Mouse (Mus musculus) thymus, adult 2 months (tissue): ENCODE data around the gene Fam174b. TPM values are rescaled to one million over a fixed set of nuclear protein-coding genes. Genes with fewer than 3 reads are reported as not detected.

Experiments used
- DNase-seq: peaks from one replicate; pipeline ENCODE4 v3.0.0; 2021
- H3K27ac ChIP-seq: fragments of 200-500 bp; 2 replicates; pipeline ENCODE4 v1.5.1; 2012; ENCODE audit warnings: low read length, control low read depth; ENCODE audit not compliant: control insufficient read depth, insufficient read depth
- H3K27me3 ChIP-seq: fragments of 200-500 bp; 2 replicates; pipeline ENCODE4 v1.6.1; 2012; ENCODE audit warnings: mild to moderate bottlenecking, low read length, moderate library complexity, mixed read lengths; ENCODE audit not compliant: control insufficient read depth, insufficient read depth
- H3K36me3 ChIP-seq: fragments of 200-500 bp; 2 replicates; pipeline ENCODE4 v1.6.1; 2012; ENCODE audit warnings: mild to moderate bottlenecking, low read length, moderate library complexity; ENCODE audit not compliant: control insufficient read depth, insufficient read depth
- H3K4me1 ChIP-seq: fragments of 200-500 bp; replicated peaks from 2 replicates; pipeline ENCODE4 v1.6.1; 2012; ENCODE audit warnings: low read length; ENCODE audit not compliant: control insufficient read depth, insufficient read depth
- H3K4me3 ChIP-seq: fragments of 200-500 bp; 2 replicates; pipeline ENCODE4 v1.5.1; 2012; ENCODE audit warnings: mild to moderate bottlenecking, low read length, control low read depth, moderate library complexity; ENCODE audit not compliant: control insufficient read depth, insufficient read depth
- CTCF ChIP-seq: fragments of 200-500 bp; IDR thresholded peaks from 2 replicates; pipeline ENCODE4 v1.5.1; 2012; ENCODE audit warnings: mild to moderate bottlenecking, control low read depth, low read length, moderate library complexity, borderline replicate concordance; ENCODE audit not compliant: control insufficient read depth, poor library complexity, insufficient read depth; ENCODE audit errors: extremely low read depth
- POLR2A ChIP-seq: fragments of 200-500 bp; IDR thresholded peaks from 2 replicates; pipeline ENCODE4 v1.6.1; 2012; ENCODE audit warnings: mild to moderate bottlenecking, low read length, control low read depth, moderate library complexity; ENCODE audit not compliant: control insufficient read depth, poor library complexity, insufficient read depth; ENCODE audit errors: extremely low read depth
- WGBS: fragments of 180-500 bp; shearing (Covaris S2); methylation state at CpG from one replicate; pipeline ENCODE4 v1.1.7; 2018; 5-methylcytosine and 5-hydroxymethylcytosine counted together
- polyA plus RNA-seq: library from polyadenylated mRNA; depleted of rRNA; stranded (reverse); fragments of >200 nt; gene quantifications from 2 replicates; pipeline ENCODE4 v1.2.3, GENCODE M21; 2012

The Fam174b gene
- polyA plus RNA-seq, 1 experiment: 13.2 TPM

GRCm38 (mm10) chr7:73741392-73741791, 1.3 kb downstream of the Fam174b start:
- Histone ChIP-seq H3K4me1 (peaks cover 4% of the 10 kb centered on the region), H3K36me3 (no peaks in the 10 kb centered on the region), H3K27ac (no peak overlapping the region), H3K4me3 (no peak overlapping the region), H3K27me3 (no peaks in the 10 kb centered on the region)
- no peak for DNase-seq
- WGBS: 62% methylated on average over 5 of the region's 5 CpGs
- TF ChIP-seq POLR2A: no peak
- TF ChIP-seq CTCF: no peak

DNA sequence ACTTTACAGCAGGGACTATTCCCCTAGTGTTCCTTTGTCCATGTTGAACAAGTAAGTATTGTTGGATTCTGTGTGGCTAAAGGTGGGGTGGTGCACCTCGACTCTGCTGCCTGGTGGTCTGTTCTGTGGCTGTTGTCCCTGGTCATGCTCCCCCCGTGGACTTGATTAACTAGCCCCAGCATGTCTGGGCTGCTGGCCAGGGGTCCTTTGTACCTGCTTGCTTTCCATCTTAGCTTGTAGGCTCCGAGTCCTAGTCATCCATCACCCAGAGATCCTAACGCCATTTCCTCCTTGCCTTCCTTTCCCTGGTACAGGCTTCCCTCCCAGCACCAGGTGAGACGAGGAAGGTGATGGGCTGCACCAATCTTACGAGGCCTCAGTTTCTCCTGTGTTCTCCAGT, 1.7 kb downstream of the Fam174b start:
- Histone ChIP-seq H3K27ac (no peak overlapping the region), H3K27me3 (no peaks in the 10 kb centered on the region), H3K4me1 (peaks cover 4% of the 10 kb centered on the region), H3K36me3 (no peaks in the 10 kb centered on the region), H3K4me3 (no peak overlapping the region)
- no peak for DNase-seq
- WGBS: 91% methylated on average over 6 of the region's 6 CpGs
- no peak for TF ChIP-seq POLR2A
- no peak for TF ChIP-seq CTCF

DNA sequence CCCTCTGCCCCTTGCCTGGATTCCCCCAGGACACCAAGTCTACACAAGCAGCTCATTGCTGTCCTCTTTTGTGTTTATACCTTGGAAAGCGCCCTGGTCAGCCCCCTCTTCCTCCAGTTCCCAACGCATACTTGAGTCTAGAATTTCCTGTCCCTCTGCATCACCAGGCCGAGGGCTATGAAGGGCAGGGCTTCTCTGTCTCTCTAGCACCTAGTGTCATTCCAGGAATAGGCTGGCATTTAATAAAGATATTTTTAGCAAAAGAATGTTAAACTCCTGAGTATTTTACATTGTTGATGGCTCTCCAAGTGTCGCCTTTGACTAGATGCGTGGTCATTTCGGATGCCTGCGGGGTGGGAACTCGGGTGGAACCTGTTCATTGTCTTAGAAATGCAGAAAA, 3.0 kb downstream of the Fam174b start:
- Histone ChIP-seq H3K27ac (no peak overlapping the region), H3K27me3 (no peaks in the 10 kb centered on the region)
- DNase-seq: no peak

DNA sequence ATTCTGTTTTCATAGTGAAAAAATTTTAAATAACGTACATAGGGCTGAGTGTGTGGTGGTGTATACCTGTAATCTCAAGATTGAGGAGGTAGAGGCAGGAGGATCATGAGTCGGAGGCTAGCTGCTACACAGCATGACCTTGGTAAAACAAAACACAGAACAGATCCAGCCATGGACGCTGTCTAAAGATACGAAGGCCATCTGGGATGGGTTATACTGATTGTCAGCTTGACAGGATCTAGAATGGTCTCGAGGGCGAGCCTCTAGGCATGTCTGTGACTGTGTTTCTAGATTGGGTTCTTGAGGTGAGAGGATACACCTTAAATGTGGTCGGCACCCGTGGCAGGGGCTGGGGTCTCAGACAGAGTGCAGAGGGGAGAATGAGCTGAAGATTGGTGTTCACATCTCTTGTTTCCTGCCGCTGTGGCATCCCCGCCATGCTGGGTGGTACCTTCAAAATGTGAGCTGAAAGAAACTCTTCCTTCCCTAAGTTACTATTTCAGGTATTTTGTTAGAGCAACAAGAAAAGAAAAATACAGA, 3.8 kb downstream of the Fam174b start:
- WGBS: 94% methylated on average over 10 of the region's 10 CpGs
- Histone ChIP-seq H3K27ac (no peak overlapping the region), H3K4me1 (peaks cover 4% of the 10 kb centered on the region), H3K36me3 (no peaks in the 10 kb centered on the region), H3K4me3 (no peak overlapping the region), H3K27me3 (no peaks in the 10 kb centered on the region)
- no peak for TF ChIP-seq POLR2A
- TF ChIP-seq CTCF: no peak
- DNase-seq: no peak

More for the DNA sequence above, 3.0 kb downstream of the Fam174b start:
- H3K4me1 ChIP-seq: peaks cover 4% of the 10 kb centered on the region
- H3K4me3 ChIP-seq: no peak overlapping the region
- no peaks in the 10 kb centered on the region for H3K36me3 ChIP-seq
- 95% methylated on average over 8 of the region's 8 CpGs for WGBS
- TF ChIP-seq CTCF: no peak
- no peak for TF ChIP-seq POLR2A

DNA sequence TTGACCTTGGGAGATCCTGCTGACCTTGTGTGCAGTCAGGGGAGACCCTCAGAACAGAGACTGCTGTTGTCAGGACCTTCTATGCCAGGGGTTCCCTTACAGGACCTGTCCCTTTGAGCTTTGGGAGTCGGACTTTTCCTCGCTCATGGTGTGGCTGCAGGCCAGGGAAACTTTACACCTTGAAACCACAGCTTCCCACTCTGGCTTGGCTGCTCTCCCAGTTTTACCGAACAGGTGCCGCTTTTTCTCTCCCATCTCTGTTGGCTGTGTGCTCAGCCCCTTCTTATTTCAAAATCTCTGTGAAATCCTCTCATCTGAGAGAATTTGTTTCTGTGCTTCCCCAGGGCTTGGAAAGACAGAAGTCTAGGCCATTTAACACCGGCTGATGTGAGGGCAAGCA, 5.8 kb downstream of the Fam174b start:
- Histone ChIP-seq H3K27ac (no peak overlapping the region), H3K4me3 (no peak overlapping the region), H3K4me1 (no peaks in the 10 kb centered on the region), H3K27me3 (no peaks in the 10 kb centered on the region), H3K36me3 (no peaks in the 10 kb centered on the region)
- TF ChIP-seq CTCF: no peak
- TF ChIP-seq POLR2A: no peak
- 33% methylated on average over 5 of the region's 5 CpGs for WGBS
- DNase-seq: no peak

DNA sequence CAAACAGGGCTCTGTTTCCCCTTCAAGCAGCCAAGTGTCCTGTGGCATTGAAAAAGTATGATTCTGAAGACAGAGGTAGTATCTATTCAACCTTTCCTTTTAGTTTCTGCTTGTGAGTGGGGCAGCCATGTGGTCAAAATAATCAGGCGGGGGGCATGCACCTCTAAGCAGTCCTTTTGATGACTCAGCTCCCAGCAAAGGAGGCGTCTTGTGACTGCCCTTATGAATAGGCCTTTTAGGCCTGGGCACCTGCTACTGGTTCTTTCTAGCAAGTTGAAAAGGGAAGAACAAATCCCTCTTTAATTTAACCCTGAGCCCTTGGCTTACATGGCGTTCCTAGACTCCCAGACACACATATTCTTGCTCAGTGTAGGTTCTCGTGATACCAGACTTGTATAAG, 6.7 kb downstream of the Fam174b start:
- no peak overlapping the region for H3K4me3 ChIP-seq
- no peak for TF ChIP-seq POLR2A
- TF ChIP-seq CTCF: no peak
- 88% methylated on average over 4 of the region's 4 CpGs for WGBS
- H3K27me3 ChIP-seq: no peaks in the 10 kb centered on the region
- no peak overlapping the region for H3K27ac ChIP-seq
- no peaks in the 10 kb centered on the region for H3K4me1 ChIP-seq
- no peak for DNase-seq
- no peaks in the 10 kb centered on the region for H3K36me3 ChIP-seq

GRCm38 (mm10) chr7:73747531-73747930, 7.4 kb downstream of the Fam174b start:
- DNase-seq: no peak
- H3K36me3 ChIP-seq: no peaks in the 10 kb centered on the region
- no peak overlapping the region for H3K27ac ChIP-seq
- TF ChIP-seq CTCF (no peak), POLR2A (no peak)
- H3K4me1 ChIP-seq: no peaks in the 10 kb centered on the region
- H3K27me3 ChIP-seq: no peaks in the 10 kb centered on the region
- 98% methylated on average over 3 of the region's 3 CpGs for WGBS
- no peak overlapping the region for H3K4me3 ChIP-seq
